Mouse (Mus musculus): ENCODE measurements around the gene Fam198a.

DNA sequence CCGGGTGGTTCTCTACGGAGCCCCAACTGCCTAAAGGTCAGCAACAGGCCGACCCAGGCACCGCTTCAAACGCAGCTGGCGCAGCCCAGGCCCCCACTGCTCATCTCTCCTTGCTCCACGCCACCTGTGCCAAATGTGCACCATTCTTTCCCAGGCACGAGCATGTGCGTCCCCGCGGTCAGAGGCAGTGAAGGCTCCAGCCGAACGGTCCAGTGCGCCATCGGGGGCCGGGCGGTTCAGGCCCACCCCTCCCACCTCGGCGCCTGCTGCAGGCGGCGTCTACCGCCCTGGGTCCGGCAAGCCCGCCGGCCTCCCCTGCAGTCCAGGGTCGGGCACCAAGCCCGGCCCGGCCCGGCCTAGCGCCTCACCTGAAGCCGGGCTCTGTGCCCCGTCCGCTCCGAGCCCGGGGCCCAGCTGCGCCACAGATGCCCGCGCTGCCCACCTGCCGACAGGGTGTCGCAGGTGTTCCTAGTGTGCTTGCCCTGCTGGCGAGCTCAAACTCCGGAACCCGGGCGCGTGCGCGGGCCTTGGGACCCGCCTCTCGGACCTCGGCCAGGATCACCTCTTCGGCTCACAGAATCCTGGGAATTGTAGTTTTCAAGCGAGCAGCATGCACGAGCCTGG is 44.8 kb downstream of the Fam198a start:
- 0 out of 2 replicates have a peak, but pooled peaks have one; percentile 22 for TF ChIP-seq CTCF (IDR thresholded peaks at IDR 0.05)
- no peak for TF ChIP-seq EP300 (IDR thresholded peaks at IDR 0.05)

Measured in lung, postnatal 0 days (tissue).